Mouse (Mus musculus): ENCODE results near the gene Gm8094.
A peak's percentile ranks its signal among the peaks of the same experiment; 100 is the strongest.
"Not testable (repeated sequence)": the region's sequence is repeated elsewhere in the genome, so short reads cannot be mapped to it uniquely, and the experiment has no call there.

The Gm8094 gene

GRCm38 (mm10) chr14:43076543-43076942, at the start of gene Gm8094:
Gene Gm8094, minus strand, starts transcription at chr14:43076643.
- not testable (repeated sequence) for DNase-seq (ENCODE audit: low spot score in 2 of 2)

- DNase-seq (ENCODE audit: low spot score in 2 of 2) = not testable (repeated sequence)
Observed at GRCm38 (mm10) chr14:43119673-43120072, 43.2 kb upstream of the Gm8094 start.

- DNase-seq (ENCODE audit: low spot score in 2 of 2) = not testable (repeated sequence)
Observed at GRCm38 (mm10) chr14:43100301-43100700, 23.9 kb upstream of the Gm8094 start, which contains the start of gene Gm8104. Gene Gm8104, plus strand, starts transcription at chr14:43100601.

- DNase-seq (ENCODE audit: low spot score in 2 of 2) = not testable (repeated sequence)
Observed at GRCm38 (mm10) chr14:43089103-43089919, 12.9 kb upstream of the Gm8094 start.

- DNase-seq (ENCODE audit: low spot score in 2 of 2) = peak in 1 of 2 experiments; percentile 14
Observed at GRCm38 (mm10) chr14:43084936-43085730, 8.7 kb upstream of the Gm8094 start.

GRCm38 (mm10) chr14:43060179-43060578, 16.3 kb downstream of the Gm8094 start:
- not testable (repeated sequence) for DNase-seq (ENCODE audit: low spot score in 2 of 2)

- not testable (repeated sequence) for DNase-seq (ENCODE audit: low spot score in 2 of 2)
Observed at GRCm38 (mm10) chr14:43058063-43058462, 18.4 kb downstream of the Gm8094 start.
